1 mouse cellular context compared by ENCODE assay signal in the genomic region with DNA sequence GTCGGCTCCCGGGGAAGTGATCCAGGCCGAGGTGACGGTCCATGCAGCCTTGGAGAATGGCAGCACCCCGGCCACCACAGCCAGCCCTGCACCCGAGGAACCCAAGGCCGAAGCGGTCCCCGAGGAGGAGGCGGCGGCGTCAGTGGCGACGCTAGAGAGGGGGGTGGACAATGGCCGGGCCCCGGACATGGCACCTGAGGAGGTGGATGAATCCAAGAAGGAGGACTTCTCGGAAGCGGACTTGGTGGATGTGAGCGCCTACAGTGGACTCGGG.
TF ChIP-seq lines count a peak whose summit lies in the region.

No protein-coding gene starts in this region.

TF ChIP-seq in MEL, 35 proteins besides CTCF, POLR2A, EP300 and RAD21:
- TF ChIP-seq GATA1 (IDR thresholded peaks at IDR 0.05; ENCODE audit: low read depth, low read length), result no peak
- no peak for TF ChIP-seq GABPA (IDR thresholded peaks at IDR 0.05; ENCODE audit: low read depth, low read length)
- TF ChIP-seq BHLHE40 (IDR thresholded peaks at IDR 0.05; ENCODE audit: borderline replicate concordance, low read depth, low read length), result no peak
- no peak for TF ChIP-seq TCF12 (IDR thresholded peaks at IDR 0.05; ENCODE audit: low read depth, low read length)
- no peak for TF ChIP-seq E2F4 (IDR thresholded peaks at IDR 0.05; ENCODE audit: borderline replicate concordance, low read depth, low read length)
- no peak for TF ChIP-seq MYC (IDR thresholded peaks at IDR 0.05; ENCODE audit: low read depth, low read length)
